Mouse (Mus musculus): Measurements from ENCODE around the gene Mettl14.
"Not testable (repeated sequence)": the region's sequence is repeated elsewhere in the genome, so short reads cannot be mapped to it uniquely, and the experiment has no call there.

The Mettl14 gene

DNA sequence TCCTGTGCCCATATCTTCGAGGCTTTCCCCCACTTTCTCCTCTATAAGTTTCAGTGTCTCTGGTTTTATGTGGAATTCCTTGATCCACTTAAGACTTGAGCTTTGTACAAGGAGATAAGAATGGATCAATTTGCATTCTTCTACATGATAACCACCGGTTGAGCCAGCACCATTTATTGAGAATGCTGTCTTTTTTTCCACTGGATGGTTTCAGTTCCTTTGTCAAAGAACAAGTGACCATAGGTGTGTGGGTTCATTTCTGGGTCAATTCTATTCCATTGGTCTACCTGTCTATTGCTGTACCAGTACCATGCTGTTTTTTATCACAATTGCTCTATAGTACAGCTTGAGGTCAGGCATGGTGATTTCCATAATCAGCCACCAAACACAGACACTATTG, 19.1 kb downstream of the Mettl14 start:
- DNase-seq (ENCODE audit: low read depth, low spot score): not testable (repeated sequence)

DNA sequence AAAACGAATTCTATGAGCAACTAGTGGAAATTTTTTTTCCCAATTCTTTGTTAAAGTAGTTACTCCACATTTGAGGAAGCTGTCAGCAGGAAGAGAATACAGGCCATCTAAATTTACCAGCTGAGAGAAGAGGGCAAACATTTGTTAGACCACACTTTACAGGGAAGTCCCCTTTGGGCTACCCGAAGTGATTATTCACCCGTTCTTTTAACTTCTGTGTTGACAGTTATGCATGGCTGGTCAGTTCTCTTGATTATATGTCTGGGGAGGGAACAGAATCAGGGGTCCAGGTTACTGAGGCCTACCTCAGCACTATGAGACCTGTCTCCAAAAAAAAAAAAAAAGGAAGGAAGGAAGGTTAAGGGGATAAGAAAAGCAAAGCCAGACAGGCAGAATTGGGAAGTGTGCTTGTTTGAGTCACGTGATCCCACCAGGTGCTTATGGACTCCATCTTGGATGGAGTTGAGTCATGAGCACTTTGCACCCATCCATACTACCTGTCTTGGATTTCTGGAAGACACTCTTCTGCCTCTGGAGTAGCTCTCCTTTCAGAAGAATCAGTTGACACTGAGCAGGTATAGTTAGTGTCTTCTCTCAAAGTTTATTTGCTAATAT, 29.4 kb downstream of the Mettl14 start:
- DNase-seq (ENCODE audit: low read depth, low spot score): no peak

DNA sequence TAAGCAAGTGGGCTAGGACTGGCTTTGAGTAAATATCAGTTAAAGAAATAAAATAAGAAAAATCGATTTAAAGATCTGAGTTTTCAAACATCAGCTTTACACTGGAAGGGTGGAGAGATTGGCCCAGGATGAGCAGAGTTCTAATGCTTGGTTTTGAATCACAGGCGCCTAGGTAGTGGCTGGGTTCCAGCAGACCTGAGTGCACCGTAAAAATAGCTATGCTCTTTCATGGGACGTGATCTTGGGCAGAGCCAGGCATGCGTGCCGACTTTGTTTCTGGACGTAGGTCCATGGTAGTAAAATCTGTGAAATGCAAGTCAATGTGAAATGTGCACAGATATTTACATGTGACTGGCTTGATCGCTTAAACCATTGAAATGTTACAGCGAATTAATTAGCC, 31.5 kb downstream of the Mettl14 start:
- DNase-seq (ENCODE audit: low read depth, low spot score): no peak

DNA sequence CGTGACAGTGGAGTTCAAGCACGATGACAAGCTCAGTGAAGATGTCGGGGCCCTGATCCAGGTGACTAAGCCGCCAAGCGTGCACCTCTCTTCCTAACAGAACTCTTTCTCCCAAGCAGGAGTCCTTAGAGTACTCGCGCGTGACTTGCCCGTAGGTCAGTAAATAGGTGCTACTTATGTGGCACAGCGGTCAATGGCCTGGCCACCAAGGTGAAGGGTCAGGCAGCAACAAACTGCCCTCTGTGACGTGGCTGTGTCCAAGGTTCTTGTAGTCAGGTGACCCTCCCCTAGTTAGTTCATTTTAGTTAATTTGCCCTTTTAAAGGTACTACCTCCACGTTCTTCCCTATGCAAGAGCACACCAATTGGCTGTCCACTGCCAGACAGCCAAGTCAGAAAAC, 32.2 kb downstream of the Mettl14 start:
- DNase-seq (ENCODE audit: low read depth, low spot score): no peak

DNA sequence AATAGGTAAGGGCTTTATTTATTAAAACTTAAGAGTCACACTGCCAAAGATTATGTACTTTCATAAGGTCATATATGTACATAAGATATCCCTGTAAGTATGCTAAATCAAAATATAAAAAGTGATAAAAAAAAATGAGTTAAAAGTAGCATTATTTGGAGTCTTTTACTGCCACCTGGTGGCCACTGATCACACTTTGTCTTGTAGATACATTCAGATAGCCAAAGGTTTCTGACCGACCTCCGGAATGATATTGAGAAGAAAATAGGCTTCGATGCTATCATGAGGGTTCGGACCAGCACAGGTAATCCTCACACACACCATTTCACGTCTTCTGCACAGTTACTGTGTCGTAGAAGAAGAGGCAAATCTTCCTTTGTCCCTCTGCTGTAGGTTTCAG, 32.7 kb downstream of the Mettl14 start:
- DNase-seq (ENCODE audit: low read depth, low spot score): peak; percentile 47

DNA sequence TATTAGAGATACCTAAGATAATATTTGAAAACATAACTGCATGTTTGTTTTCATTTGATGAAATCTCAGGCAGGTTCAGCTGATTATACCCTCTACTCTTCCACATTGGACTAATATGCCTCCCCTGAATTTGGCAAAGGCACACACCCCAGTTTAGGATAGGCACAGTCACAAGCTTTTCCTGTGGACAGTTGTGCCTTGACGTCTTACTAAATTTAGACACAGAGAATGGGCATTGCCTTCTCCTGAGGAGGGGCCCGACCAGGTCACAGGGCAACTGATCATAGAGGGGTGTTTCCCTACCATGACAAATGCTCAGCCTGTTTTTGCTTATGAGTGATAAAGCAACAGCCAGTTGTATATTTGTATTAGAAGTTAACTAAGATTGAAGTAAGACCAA, 34.4 kb downstream of the Mettl14 start:
- no peak for DNase-seq (ENCODE audit: low read depth, low spot score)

DNA sequence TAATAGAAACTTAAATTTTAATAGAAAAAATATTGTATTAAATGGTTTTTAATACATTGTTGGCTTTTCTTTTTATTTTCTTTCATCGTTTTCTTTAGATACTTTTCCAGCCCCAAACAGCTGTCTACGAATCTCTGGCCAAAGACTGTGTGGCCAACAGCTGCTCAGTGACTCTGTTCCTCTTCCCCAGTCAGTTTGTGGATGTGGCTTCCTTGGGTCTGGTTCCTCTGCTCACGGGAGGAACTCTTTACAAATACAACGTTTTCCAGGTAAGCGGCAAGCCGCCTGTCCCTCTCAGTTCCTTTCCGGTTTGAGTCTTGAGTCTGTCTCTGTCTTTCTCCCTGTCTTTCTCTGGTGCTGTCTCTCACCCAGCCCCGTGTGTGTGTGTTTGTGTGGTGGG, 35.3 kb downstream of the Mettl14 start:
- DNase-seq (ENCODE audit: low read depth, low spot score): no peak

DNA sequence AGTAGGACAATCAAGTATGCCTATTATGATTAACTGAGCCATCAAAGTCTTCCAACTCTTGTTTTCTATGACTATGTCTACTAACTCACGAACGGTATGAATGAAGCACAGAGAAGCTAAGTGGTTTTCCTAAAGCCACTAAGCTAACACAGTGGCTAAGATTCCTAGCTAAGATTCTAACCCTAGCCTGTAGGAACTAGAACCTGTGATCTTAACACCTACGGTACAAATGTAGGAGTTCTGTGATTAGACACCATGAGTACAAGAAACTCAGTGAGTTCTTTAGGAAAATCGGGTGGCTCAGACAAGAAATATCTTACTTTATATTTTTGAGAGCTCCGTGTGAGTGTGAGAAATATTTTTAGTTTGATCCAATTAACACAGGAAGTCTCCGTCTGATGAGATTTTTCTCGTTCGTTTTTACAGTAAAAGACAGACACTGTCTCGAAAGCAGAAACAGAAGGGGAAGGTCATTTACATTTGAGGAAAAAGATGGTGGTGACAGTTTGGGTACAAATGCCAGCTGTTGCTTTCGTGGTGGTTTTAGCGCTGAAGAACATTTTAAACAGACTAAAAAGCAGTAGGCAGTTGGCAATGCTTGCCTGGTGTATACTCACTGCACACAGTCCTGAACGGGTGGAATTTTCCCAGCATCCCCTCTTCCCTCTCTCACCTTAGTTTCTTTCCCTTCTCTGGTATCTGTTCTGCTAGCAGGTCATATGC, 37.7 kb downstream of the Mettl14 start:
- DNase-seq (ENCODE audit: low read depth, low spot score): no peak

DNA sequence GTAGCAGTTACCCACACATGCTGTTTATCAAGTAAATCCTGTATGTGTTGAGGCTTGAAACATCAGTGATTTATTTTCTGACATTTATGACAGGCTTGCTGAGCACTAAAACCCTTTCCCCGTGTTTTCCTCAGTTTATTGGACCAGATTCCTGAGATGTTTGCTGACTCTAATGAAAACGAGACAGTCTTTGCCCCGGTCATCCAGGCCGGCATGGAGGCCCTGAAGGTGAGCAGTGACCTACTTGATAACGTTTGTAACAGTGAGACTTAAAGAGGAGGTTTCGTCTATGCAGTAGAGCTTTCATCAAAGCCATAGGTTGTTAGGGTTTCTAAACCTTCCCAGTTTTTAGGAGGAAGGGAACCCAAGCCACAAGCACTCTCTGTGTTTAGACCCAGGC, 42.2 kb downstream of the Mettl14 start:
- DNase-seq (ENCODE audit: low read depth, low spot score): no peak

DNA sequence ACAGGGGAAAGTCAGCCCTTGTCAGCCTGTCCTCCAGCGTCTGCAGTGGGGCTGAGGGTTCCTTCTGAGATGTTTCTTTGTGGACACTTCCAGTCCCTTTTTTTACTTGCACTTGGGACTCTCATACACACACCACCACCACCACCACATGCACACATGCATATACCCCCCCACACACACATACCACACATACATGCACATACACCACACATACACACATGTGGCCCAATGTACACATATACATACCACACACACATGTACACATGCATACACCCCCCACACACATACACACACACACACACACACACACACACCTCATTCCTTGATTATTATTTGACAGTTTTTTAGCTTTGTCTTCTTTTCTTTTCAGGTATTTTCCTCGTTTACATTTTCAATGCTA, 44.9 kb downstream of the Mettl14 start:
- no peak for DNase-seq (ENCODE audit: low read depth, low spot score)

DNA sequence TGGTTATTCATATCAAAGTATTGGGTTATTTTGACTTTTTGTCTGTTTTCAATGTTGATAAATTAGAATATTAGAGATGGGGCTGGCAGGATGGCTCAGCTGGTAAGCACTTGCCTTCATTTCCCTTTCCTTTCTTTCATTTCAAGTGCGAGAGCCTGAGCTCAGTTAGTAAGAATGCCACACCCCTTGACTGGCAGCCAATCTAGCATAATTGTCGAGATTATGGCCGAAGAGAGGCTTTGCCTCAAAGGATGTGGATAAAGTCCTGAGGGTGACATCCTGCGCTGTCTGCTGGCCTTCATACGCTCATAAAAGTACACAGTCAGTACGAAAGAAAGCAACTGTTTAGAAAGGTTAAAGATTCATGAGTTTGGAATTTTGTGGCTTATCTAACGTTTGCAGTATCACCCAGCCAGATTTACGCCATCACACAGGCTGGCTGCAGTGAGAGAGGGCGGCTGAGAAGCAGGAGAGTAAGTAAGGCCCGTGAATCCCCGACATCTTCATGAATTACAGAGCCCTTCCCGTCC, 47.2 kb downstream of the Mettl14 start:
- DNase-seq (ENCODE audit: low read depth, low spot score): no peak

DNA sequence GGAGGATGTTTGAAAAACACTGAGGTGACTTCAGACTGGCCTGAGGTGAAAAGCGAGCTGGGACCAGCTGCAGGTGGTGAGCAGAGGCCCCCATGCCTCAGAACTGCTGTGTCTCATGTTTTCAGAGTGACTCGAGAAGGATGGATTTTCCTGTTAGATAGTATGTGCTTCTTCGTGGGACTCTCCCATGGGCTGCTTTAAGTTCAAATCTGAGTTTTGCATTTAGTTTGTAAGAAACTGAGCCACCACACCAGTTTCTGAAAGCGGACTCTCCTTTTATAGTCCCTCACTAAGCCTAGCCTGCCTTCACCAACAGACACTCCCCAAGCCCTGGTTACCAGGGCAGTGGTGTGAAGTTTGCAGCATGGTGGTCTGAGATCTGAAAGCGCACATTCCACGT, 48.1 kb downstream of the Mettl14 start:
- no peak for DNase-seq (ENCODE audit: low read depth, low spot score)

DNA sequence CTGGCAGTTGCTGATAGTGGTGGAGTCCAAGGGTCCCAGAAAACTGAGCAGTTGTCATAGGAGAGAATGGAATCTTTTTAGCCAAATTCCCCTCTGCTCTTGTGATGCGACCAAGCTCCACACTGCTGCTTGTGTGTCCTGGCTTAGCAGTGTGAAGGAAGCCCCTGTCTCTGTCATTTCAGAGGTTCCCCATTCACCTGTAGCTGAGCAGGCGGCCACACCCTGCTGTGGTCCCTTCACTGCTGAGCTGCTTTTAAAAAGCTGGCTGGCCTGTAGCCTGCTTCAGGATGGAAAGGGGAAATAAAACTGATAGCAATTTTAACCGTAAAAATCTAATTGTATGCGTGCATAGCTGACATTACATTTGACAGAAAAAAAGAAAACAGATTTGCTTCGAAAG, 49.0 kb downstream of the Mettl14 start:
- no peak for DNase-seq (ENCODE audit: low read depth, low spot score)

DNA sequence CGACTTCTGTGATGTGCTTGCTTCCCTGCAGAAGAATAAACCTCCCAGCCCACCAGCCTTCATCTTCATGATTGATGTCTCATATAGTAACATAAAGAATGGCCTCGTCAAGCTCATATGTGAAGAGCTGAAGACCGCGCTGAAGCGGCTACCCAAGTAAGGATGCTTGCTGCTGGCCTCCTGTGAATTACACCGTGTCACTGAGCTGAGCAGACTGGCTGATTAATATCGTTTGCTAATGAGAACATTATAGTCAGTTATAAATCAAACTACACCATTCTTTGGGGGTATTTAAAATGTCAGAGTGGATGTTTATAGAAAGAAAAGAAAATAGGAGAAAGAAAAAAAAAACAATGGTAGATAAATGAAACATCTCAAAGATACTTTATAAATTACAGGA, 49.5 kb downstream of the Mettl14 start:
- DNase-seq (ENCODE audit: low read depth, low spot score): no peak

DNA sequence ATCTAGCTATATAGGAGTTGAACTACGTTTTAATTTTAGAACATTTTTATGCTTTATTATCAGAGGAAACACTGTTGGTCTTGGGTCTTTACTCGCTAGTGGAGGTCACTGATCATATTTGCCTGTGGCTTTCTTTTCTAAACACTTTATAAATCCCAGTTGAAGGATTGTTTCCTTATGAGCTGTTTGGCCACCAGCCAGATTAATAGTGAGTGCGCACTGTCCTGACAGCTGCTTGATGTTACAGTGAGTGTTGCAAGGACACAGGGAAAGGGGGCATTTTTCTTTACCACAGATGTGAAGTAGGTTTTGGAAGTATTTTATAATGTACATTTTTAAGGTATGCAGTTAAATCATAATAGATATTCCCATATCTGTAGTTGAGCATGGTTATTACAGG, 50.4 kb downstream of the Mettl14 start:
- peak; percentile 44 for DNase-seq (ENCODE audit: low read depth, low spot score)

DNA sequence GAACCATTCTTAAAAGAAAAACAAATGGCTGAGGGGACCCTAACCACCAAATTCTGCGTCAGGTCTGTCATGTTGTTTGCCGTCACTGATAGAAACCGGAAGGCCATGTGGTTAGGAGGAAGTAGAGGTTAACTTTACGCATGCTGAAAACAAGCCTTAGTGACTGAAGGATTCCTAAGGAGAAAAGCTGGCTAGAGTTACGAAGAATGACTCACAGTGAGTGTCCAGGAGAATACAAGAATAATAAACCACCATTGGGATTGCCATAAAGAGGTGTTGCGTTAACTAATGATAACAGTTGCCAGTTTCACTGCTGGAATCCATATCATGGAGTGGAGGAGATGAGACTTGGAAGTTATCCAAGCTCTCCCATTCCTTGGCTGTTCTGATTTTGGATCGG, 51.0 kb downstream of the Mettl14 start:
- DNase-seq (ENCODE audit: low read depth, low spot score): no peak

DNA sequence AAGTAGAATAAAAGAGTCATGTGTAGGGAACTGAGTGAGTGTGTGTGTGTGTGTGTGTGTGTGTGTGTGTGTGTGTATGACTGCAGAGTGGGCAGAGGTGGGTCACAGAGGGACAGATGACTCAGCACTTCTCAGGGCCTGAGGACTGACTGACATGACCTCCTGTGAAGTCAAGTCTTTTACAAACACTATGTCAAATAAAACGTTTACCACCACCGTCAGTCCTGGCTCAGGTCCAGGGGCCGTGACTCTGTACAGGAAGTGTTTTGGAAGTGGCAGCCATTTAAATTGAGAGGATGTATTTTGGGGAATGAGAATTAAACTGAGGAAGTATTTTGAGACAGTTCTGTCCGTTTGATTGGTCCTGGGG, 52.9 kb downstream of the Mettl14 start:
- DNase-seq (ENCODE audit: low read depth, low spot score): no peak

DNA sequence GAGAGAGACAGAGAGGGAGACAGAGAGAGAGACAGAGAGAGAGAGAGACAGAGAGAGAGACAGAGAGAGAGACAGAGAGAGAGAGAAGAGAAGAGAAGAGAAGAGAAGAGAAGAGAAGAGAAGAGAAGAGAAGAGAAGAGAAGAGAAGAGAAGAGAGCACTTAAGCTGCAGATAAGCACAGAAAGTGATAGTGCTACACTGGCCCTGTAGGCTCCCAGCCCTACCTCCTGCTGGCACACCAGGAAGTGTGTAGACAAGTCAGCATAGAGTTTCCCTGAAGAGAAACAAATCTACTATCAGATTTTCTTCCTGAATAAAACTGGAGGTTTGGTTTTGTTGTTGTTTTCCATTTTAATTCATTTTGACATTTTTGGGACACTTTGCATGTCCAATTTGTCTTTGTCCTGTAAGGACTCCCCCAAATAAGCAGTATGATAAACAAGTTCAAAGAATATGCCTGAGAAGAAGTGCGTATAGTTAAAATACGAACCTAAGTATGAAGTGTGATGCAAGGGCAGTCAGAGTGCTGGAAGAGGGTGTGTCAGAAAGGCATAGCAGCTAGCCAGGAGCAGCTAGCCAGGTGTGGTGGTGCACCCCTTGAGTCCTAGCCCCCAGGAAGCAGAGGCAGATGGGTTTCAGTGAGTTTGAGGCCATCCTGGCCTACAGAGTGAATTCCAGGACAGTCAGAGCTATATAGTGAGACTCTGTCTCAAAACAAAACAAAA, 53.4 kb downstream of the Mettl14 start:
- no peak for DNase-seq (ENCODE audit: low read depth, low spot score)

DNA sequence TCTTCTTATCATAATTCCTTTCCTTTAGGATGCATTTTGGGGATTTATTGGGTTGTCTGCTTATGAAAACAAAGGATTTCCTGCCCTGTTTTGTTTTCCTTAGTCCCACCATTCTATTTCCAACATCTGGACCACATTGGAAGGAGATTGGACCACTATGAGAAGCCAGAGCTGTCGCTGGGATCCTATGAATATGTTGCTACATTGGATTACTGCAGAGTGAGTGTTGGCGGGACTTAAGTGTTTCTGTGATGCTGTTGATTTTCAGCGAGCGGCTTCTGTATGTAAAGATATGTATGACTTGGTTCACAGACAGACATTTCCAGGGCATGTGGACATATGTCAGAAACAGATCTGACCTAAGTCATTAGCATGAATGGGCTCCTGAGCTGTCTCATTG, 55.7 kb downstream of the Mettl14 start:
- DNase-seq (ENCODE audit: low read depth, low spot score): no peak

DNA sequence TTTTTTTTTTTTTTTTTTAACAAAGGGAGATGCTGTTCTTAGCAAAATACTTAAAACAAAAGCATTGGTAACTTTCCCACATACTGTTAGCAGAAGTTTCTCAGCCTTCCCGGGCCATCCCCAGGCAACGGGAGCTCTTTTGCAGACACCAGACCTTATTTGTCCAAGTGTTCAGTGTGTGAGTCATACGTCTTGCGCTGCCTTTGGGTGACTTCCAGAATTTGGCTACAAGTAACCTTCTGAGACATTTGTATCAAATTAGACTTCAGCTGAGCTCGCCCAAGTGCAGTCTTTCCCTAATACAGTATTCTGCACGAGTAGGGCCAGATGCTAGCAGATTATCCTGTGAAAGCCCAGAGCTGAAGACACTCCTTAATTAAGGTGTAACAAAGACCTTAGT, 56.7 kb downstream of the Mettl14 start:
- DNase-seq (ENCODE audit: low read depth, low spot score): peak; percentile 95

DNA sequence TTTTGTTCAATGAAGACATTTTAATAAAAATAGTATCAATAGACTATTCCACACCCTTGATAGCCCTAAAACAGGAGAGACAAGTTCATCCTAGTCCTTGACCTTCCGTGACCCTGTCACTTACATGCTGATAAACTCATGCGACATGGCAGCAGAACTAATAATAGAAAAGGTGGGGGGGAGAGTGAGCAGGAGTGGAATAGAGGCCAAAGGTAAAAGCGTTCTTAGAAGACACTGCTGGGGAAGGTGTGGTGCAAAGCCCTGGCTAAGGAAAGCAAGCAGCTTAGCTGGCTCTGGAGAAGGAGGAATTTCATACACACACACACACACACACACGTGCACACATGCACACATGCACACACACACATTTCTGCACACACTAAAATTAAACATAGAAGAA, 61.6 kb downstream of the Mettl14 start:
- DNase-seq (ENCODE audit: low read depth, low spot score): peak; percentile 11

DNA sequence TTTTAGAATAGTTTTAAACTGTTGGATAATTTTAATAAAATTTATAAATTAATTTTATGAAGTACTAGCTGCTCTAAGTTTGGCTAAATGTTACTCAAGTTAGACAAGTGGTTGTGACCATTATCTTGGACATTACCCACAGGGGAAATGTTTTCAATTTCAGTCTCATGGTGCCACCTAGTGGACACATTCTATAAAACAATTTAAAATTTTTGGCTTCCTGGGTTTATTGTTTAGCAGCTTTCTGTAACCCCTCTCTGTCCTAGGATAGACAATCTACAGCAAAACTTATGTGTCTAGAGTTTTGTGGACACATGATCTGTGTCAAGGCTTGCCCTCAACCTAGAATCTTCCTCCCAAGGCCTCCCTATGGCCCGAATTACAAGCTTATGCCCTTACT, 63.8 kb downstream of the Mettl14 start:
- DNase-seq (ENCODE audit: low read depth, low spot score): peak; percentile 54

DNA sequence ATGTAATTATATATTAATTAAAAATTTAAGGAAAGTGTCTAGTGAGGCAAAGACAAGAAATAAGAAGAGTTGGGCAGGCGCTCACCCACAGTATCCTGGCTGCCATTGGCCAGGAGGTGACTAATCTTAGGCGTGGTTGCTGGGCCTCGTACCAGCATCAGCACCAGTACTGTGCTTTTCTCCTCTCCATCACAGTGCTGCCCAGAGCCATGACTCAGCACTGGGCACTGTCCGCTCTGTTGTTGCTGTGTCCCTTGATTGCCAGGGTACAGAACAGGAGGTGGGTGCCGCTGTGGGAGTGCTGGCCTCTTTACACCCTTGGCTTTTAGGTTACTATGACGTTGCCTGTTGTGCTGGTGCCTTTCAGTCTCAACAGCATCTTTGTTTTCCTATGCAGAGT, 64.3 kb downstream of the Mettl14 start:
- DNase-seq (ENCODE audit: low read depth, low spot score): peak; percentile 58

All from skeletal muscle tissue, adult 2 months (tissue).